In the genomic region with DNA sequence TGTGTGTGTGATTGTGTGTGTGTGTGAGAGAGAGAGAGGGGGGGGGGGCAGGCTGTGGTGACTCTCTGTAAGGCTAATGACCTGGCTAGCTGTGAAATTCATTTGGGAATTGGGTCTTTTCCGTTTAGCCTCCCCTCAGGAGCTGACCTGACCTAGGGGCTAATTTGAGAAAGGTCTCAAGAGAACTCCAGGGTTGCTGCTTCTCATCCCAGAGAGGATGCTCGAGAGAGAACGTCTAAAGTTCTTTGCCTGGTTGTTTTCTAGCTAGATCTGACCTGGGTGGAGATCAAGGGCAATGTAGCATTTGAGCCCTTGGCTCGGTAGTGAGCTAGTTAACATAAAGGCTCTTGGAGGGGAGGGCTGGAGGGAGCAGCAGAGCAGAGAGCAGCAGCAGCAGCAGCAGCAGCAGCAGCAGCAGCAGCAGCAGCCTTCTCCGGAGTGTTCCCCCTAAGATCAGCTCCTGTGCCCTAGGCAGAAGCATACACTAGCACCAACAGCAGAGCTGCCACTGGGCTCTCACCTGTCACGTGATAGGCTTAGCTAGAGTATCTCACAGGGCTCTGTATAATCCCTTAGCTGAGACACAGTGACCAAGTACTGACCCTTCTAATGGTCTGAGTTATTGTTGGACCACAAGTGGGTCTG, we compare ENCODE assay signal across 10 mouse cellular contexts. TPM values are rescaled to one million over a fixed set of nuclear protein-coding genes. Genes with fewer than 3 reads are reported as not detected.
A peak's percentile ranks its signal among the peaks of the same experiment; 100 is the strongest.
DNase-seq lines count a peak whose midpoint lies in the region; ATAC-seq lines count a peak whose summit lies in the region.
"Had no signal": no experiment of that assay in that cellular context is flagged by ENCODE, and none has a peak within 500 bp of the region (broad histone marks: within the 10 kb centered on the region; RNA-seq: fewer than 3 reads in every experiment).

No protein-coding gene starts in this region.

- 0 out of 2 replicates have a peak overlapping the region, but pooled peaks have one; percentile 21 for H3K27ac ChIP-seq in forebrain, embryonic 10.5 days
- no peak overlapping the region for H3K27ac ChIP-seq in forebrain, embryonic 11.5 days (ENCODE audit: low read depth, low read length)
- H3K27ac ChIP-seq in hindbrain, embryonic 14.5 days: no peak overlapping the region
- H3K27ac ChIP-seq in hindbrain, embryonic 11.5 days (ENCODE audit: low read depth, low read length): no peak overlapping the region
- no peak overlapping the region for H3K27ac ChIP-seq in embryonic facial prominence, embryonic 14.5 days (replicated peaks; ENCODE audit: low read depth, low read length)
- no peak overlapping the region for H3K27ac ChIP-seq in midbrain, embryonic 14.5 days (replicated peaks; ENCODE audit: low read depth, low read length)
- H3K27ac ChIP-seq: limb, embryonic 13.5 days had no signal

- H3K4me2 ChIP-seq in forebrain, embryonic 11.5 days (ENCODE audit: low read depth, low read length, severe bottlenecking): no peak overlapping the region
- H3K4me2 ChIP-seq in hindbrain, embryonic 14.5 days (replicated peaks): no peak overlapping the region
- H3K4me2 ChIP-seq in hindbrain, embryonic 11.5 days (replicated peaks; ENCODE audit: low read depth, low read length): no peak overlapping the region
- H3K4me2 ChIP-seq in embryonic facial prominence, embryonic 14.5 days (ENCODE audit: low read depth, low read length): no peak overlapping the region
- no peak overlapping the region for H3K4me2 ChIP-seq in midbrain, embryonic 14.5 days (ENCODE audit: low read length)
- H3K4me2 ChIP-seq: limb, embryonic 13.5 days had no signal

- H3K9me3 ChIP-seq in forebrain, embryonic 10.5 days: no peaks in the 10 kb centered on the region
- no peaks in the 10 kb centered on the region for H3K9me3 ChIP-seq in forebrain, embryonic 11.5 days (ENCODE audit: control insufficient read depth, low read length)
- no peaks in the 10 kb centered on the region for H3K9me3 ChIP-seq in hindbrain, embryonic 14.5 days (ENCODE audit: control insufficient read depth, low read length)
- H3K9me3 ChIP-seq in hindbrain, embryonic 11.5 days (ENCODE audit: control insufficient read depth, low read length): no peaks in the 10 kb centered on the region
- no peaks in the 10 kb centered on the region for H3K9me3 ChIP-seq in embryonic facial prominence, embryonic 14.5 days (ENCODE audit: control insufficient read depth, low read length)
- no peaks in the 10 kb centered on the region for H3K9me3 ChIP-seq in midbrain, embryonic 14.5 days (ENCODE audit: control insufficient read depth, low read length)
- H3K9me3 ChIP-seq: limb, embryonic 13.5 days had no signal

- no peak for DNase-seq in forebrain, embryonic 10.5 days (ENCODE audit: extremely low spot score, low spot score)
- no peak for DNase-seq in forebrain, embryonic 11.5 days (ENCODE audit: low spot score)
- DNase-seq in hindbrain, embryonic 14.5 days (ENCODE audit: low spot score): no peak
- no peak for DNase-seq in hindbrain, embryonic 11.5 days (ENCODE audit: low spot score)
- no peak for DNase-seq in embryonic facial prominence, embryonic 14.5 days (ENCODE audit: low spot score)
- DNase-seq in midbrain, embryonic 14.5 days: peak; percentile 37
- no peak for DNase-seq in cerebellum, adult 8-10 months
- DNase-seq in adrenal gland, postnatal 25 days: no peak
- DNase-seq: cerebellum, adult 9-11 months had no signal

- H3K27me3 ChIP-seq in forebrain, embryonic 10.5 days (ENCODE audit: poor library complexity, severe bottlenecking): no peaks in the 10 kb centered on the region
- no peaks in the 10 kb centered on the region for H3K27me3 ChIP-seq in forebrain, embryonic 11.5 days (ENCODE audit: control insufficient read depth, insufficient read depth, low read length)
- H3K27me3 ChIP-seq in hindbrain, embryonic 14.5 days (ENCODE audit: control insufficient read depth, insufficient read depth, low read length): no peaks in the 10 kb centered on the region
- no peaks in the 10 kb centered on the region for H3K27me3 ChIP-seq in hindbrain, embryonic 11.5 days (ENCODE audit: control insufficient read depth, insufficient read depth, low read length)
- no peaks in the 10 kb centered on the region for H3K27me3 ChIP-seq in embryonic facial prominence, embryonic 14.5 days (replicated peaks; ENCODE audit: control insufficient read depth, insufficient read depth, low read length)
- no peaks in the 10 kb centered on the region for H3K27me3 ChIP-seq in midbrain, embryonic 14.5 days (ENCODE audit: control insufficient read depth, insufficient read depth, low read length)
- H3K27me3 ChIP-seq: limb, embryonic 13.5 days had no signal

- WGBS in forebrain, embryonic 10.5 days: 18% methylated on average over 6 of the region's 6 CpGs
- WGBS in forebrain, embryonic 11.5 days: 12% methylated on average over 6 of the region's 6 CpGs
- WGBS in hindbrain, embryonic 14.5 days: 29% methylated on average over 6 of the region's 6 CpGs
- 18% methylated on average over 6 of the region's 6 CpGs for WGBS in hindbrain, embryonic 11.5 days
- 19% methylated on average over 6 of the region's 6 CpGs for WGBS in embryonic facial prominence, embryonic 14.5 days
- WGBS in midbrain, embryonic 14.5 days: 14% methylated on average over 6 of the region's 6 CpGs

- peaks cover 3% of the 10 kb centered on the region for H3K36me3 ChIP-seq in forebrain, embryonic 10.5 days (replicated peaks)
- H3K36me3 ChIP-seq in forebrain, embryonic 11.5 days (ENCODE audit: control insufficient read depth, insufficient read depth, low read length): no peaks in the 10 kb centered on the region
- H3K36me3 ChIP-seq in hindbrain, embryonic 14.5 days (replicated peaks; ENCODE audit: control insufficient read depth, insufficient read depth): no peaks in the 10 kb centered on the region
- H3K36me3 ChIP-seq in hindbrain, embryonic 11.5 days (ENCODE audit: control insufficient read depth, insufficient read depth, low read length): no peaks in the 10 kb centered on the region
- H3K36me3 ChIP-seq in embryonic facial prominence, embryonic 14.5 days (ENCODE audit: control insufficient read depth, insufficient read depth, low read length): peaks cover 11% of the 10 kb centered on the region; the same call in 1 of the 2 replicates
- H3K36me3 ChIP-seq in midbrain, embryonic 14.5 days (ENCODE audit: control insufficient read depth, insufficient read depth, low read length): no peaks in the 10 kb centered on the region

- ATAC-seq in forebrain, embryonic 11.5 days (replicated peaks; ENCODE audit: low FRiP score): no peak
- ATAC-seq in hindbrain, embryonic 14.5 days (ENCODE audit: low FRiP score): 0 out of 2 replicates have a peak, but pooled peaks have one; percentile 53
- no peak for ATAC-seq in hindbrain, embryonic 11.5 days (ENCODE audit: low FRiP score)
- ATAC-seq in embryonic facial prominence, embryonic 14.5 days (ENCODE audit: low read depth): peak; percentile 51
- ATAC-seq in midbrain, embryonic 14.5 days (ENCODE audit: low FRiP score, low TSS enrichment): peak; percentile 57; the same call in 1 of the 2 replicates

- H3K4me1 ChIP-seq in forebrain, embryonic 10.5 days: peaks cover 17% of the 10 kb centered on the region
- H3K4me1 ChIP-seq in forebrain, embryonic 11.5 days (replicated peaks; ENCODE audit: control insufficient read depth, insufficient read depth, low read length): no peaks in the 10 kb centered on the region
- H3K4me1 ChIP-seq in hindbrain, embryonic 14.5 days (replicated peaks; ENCODE audit: control insufficient read depth, insufficient read depth, low read length): peaks cover 5% of the 10 kb centered on the region; the same call in 1 of the 2 replicates
- H3K4me1 ChIP-seq in hindbrain, embryonic 11.5 days (replicated peaks; ENCODE audit: control insufficient read depth, insufficient read depth, low read length): no peaks in the 10 kb centered on the region
- peaks cover 5% of the 10 kb centered on the region; the same call in 1 of the 2 replicates for H3K4me1 ChIP-seq in embryonic facial prominence, embryonic 14.5 days (ENCODE audit: control insufficient read depth, insufficient read depth, low read length)
- H3K4me1 ChIP-seq in midbrain, embryonic 14.5 days (ENCODE audit: control insufficient read depth, insufficient read depth, low read length): peaks cover 4% of the 10 kb centered on the region; the same call in 1 of the 2 replicates

- no peak overlapping the region for H3K4me3 ChIP-seq in forebrain, embryonic 10.5 days
- H3K4me3 ChIP-seq in forebrain, embryonic 11.5 days (ENCODE audit: low read depth, low read length): no peak overlapping the region
- no peak overlapping the region for H3K4me3 ChIP-seq in hindbrain, embryonic 14.5 days (replicated peaks; ENCODE audit: low read length)
- no peak overlapping the region for H3K4me3 ChIP-seq in hindbrain, embryonic 11.5 days (ENCODE audit: low read depth, low read length)
- no peak overlapping the region for H3K4me3 ChIP-seq in embryonic facial prominence, embryonic 14.5 days (ENCODE audit: low read depth, low read length)
- no peak overlapping the region for H3K4me3 ChIP-seq in midbrain, embryonic 14.5 days (replicated peaks; ENCODE audit: low read depth, low read length)
- H3K4me3 ChIP-seq: limb, embryonic 13.5 days had no signal

- H3K9ac ChIP-seq in forebrain, embryonic 11.5 days (ENCODE audit: low read length): no peak overlapping the region
- no peak overlapping the region for H3K9ac ChIP-seq in hindbrain, embryonic 14.5 days
- H3K9ac ChIP-seq in hindbrain, embryonic 11.5 days (ENCODE audit: low read depth, low read length): no peak overlapping the region
- no peak overlapping the region for H3K9ac ChIP-seq in embryonic facial prominence, embryonic 14.5 days (ENCODE audit: low read depth, low read length)
- H3K9ac ChIP-seq in midbrain, embryonic 14.5 days (replicated peaks; ENCODE audit: low read length): no peak overlapping the region
- H3K9ac ChIP-seq: limb, embryonic 13.5 days had no signal

RNA-seq across cellular contexts. Expression of a gene that starts 26.2 kb away (rescaled TPM):
- polyA plus RNA-seq in forebrain, embryonic 10.5 days (2016; fragmentation: Nextera tagmentation; extraction: Ambion mirVana): 1.5 and 2.4 TPM in 2 replicates
- polyA plus RNA-seq in forebrain, embryonic 11.5 days (2014; fragmentation: Nextera tagmentation; extraction: Ambion mirVana): 1.0 and 1.3 TPM in 2 replicates
- polyA plus RNA-seq in hindbrain, embryonic 14.5 days (2014; fragmentation: Nextera tagmentation; extraction: Ambion mirVana): 1.3 and 1.6 TPM in 2 replicates
- 1.9 and 2.1 TPM in 2 replicates for polyA plus RNA-seq in hindbrain, embryonic 11.5 days (2014; fragmentation: Nextera tagmentation; extraction: Ambion mirVana)
- polyA plus RNA-seq in embryonic facial prominence, embryonic 14.5 days (2014; fragmentation: Nextera tagmentation; extraction: Ambion mirVana): 6.3 and 7.3 TPM in 2 replicates
- 0.20 and 1.1 TPM in 2 replicates for polyA plus RNA-seq in midbrain, embryonic 14.5 days (2014; fragmentation: Nextera tagmentation; extraction: Ambion mirVana)
- 12.2 and 14.7 TPM in 2 replicates for total RNA-seq in adrenal gland, postnatal 25 days (2021)

Comparison
In these comparisons a context has a peak if more than half of its experiments do, and no peak if none do; other contexts are left out.
1. ATAC-seq: peak in hindbrain, embryonic 14.5 days (single experiment), embryonic facial prominence, embryonic 14.5 days (single experiment) and midbrain, embryonic 14.5 days (single experiment); none in forebrain, embryonic 11.5 days (single experiment) and hindbrain, embryonic 11.5 days (single experiment).